Mouse (Mus musculus) heart, adult 18-20 months (tissue): ENCODE results near the gene Alkbh6. TPM values are rescaled to one million over a fixed set of nuclear protein-coding genes. Genes with fewer than 3 reads are reported as not detected.

Experiments
- DNase-seq, 2 experiments: peaks; one replicate each; pipeline ENCODE4 v3.0.0; 2021 to 2022; ENCODE audit warnings: mixed read lengths in 1 of 2
- total RNA-seq, 2 experiments: library from RNA; stranded (reverse); gene quantifications; 2 replicates each; pipeline ENCODE4 v1.2.3; 2021

Alkbh6 gene
- total RNA-seq, 2 experiments from 2014 or later = 26.2 to 27.8 TPM

GRCm38 (mm10) chr7:30294296-30294695, 14.2 kb upstream of the Alkbh6 start:
- DNase-seq = no peak

GRCm38 (mm10) chr7:30295103-30295502, 13.4 kb upstream of the Alkbh6 start:
- peak; percentile 67 to 79 for DNase-seq

GRCm38 (mm10) chr7:30296816-30297215, 11.7 kb upstream of the Alkbh6 start:
- DNase-seq = no peak

- DNase-seq = no peak
Observed at GRCm38 (mm10) chr7:30297266-30297665, 11.3 kb upstream of the Alkbh6 start.

- DNase-seq = peak in 1 of 2 experiments; percentile 41
Observed at GRCm38 (mm10) chr7:30300914-30301313, 7.6 kb upstream of the Alkbh6 start.

- no peak for DNase-seq
Observed at GRCm38 (mm10) chr7:30306083-30306779, 2.3 kb upstream of the Alkbh6 start.

GRCm38 (mm10) chr7:30309395-30310129, 1.0 kb downstream of the Alkbh6 start:
- DNase-seq = no peak

GRCm38 (mm10) chr7:30310136-30310535, 1.6 kb downstream of the Alkbh6 start:
- DNase-seq = no peak

GRCm38 (mm10) chr7:30313666-30314320, 5.3 kb downstream of the Alkbh6 start:
- no peak for DNase-seq

- no peak for DNase-seq
Observed at GRCm38 (mm10) chr7:30314721-30315155, 6.2 kb downstream of the Alkbh6 start, which contains the start of gene Syne4. Gene Syne4 (plus strand): TSS chr7:30314807.

GRCm38 (mm10) chr7:30315559-30316529, 7.3 kb downstream of the Alkbh6 start:
- no peak for DNase-seq

- DNase-seq = no peak
Observed at GRCm38 (mm10) chr7:30318142-30318541, 9.6 kb downstream of the Alkbh6 start.

- no peak for DNase-seq
Observed at GRCm38 (mm10) chr7:30320946-30321345, 12.4 kb downstream of the Alkbh6 start.

GRCm38 (mm10) chr7:30321539-30322284, 13.2 kb downstream of the Alkbh6 start, which contains the start of gene E130208F15Rik:
Gene E130208F15Rik (plus strand): TSS chr7:30321740.
- DNase-seq = peak; percentile 79 to 83

- peak; percentile 97 to 99 for DNase-seq
Observed at GRCm38 (mm10) chr7:30322285-30322667, 13.8 kb downstream of the Alkbh6 start.

- DNase-seq = no peak
Observed at GRCm38 (mm10) chr7:30322865-30323264, 14.3 kb downstream of the Alkbh6 start.

- DNase-seq = no peak
Observed at GRCm38 (mm10) chr7:30323795-30324194, 15.3 kb downstream of the Alkbh6 start, which contains the start of gene Sdhaf1. Gene Sdhaf1 (minus strand): TSS chr7:30323895.

- no peak for DNase-seq
Observed at GRCm38 (mm10) chr7:30324300-30324944, 15.9 kb downstream of the Alkbh6 start.

GRCm38 (mm10) chr7:30325364-30325763, 16.8 kb downstream of the Alkbh6 start:
- DNase-seq = peak in 1 of 2 experiments; percentile 62

- DNase-seq = no peak
Observed at GRCm38 (mm10) chr7:30326427-30326826, 17.9 kb downstream of the Alkbh6 start.
